Mouse (Mus musculus): ENCODE measurements around the gene Polr2a. TPM values are rescaled to one million over a fixed set of nuclear protein-coding genes. Genes with fewer than 3 reads are reported as not detected.

The Polr2a gene
- total and polyA plus RNA-seq, 2 experiments from 2014 or later, result 10.2 to 16.9 TPM

DNA sequence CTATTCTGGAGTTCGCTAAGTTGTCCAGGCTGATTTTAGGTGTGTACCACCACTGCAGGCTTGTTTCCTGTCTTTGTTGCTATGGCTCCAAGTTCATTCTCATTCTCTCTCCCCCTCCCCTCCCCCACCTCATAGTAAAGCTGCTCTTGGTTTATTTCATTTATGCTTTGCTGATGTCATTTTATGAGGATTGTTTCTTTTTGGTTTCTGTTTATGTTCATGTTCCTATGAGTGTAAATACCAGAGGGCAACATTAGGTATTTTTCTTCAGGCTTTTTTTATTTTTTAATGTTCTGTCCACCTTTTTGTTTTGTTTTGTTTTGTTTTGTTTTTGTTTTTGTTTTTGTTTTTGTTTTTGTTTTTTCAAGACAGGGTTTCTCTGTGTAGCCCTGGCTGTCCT is 3.4 kb upstream of the Polr2a start, which contains the start of gene Slc35g3:
Slc35g3 (minus strand) TSS at position 101 of the 400 bp plus-strand sequence.
- no peak for TF ChIP-seq CTCF (IDR thresholded peaks at IDR 0.05)
- no peak for DNase-seq (ENCODE audit: low spot score)
- H3K4me3 ChIP-seq (ENCODE audit: low read depth, low read length), result no peak within 1 kb of the TSS
- no peak within 1 kb of the TSS for H3K4me2 ChIP-seq (ENCODE audit: low read depth, low read length, poor library complexity, severe bottlenecking)
- peak within 1 kb of the TSS; percentile 99; the same call in 1 of the 2 replicates for H3K27ac ChIP-seq (ENCODE audit: low read depth, low read length)
- no peak within 1 kb of the TSS for H3K9ac ChIP-seq (replicated peaks; ENCODE audit: low read length, poor library complexity, severe bottlenecking)
- no peaks in the 10 kb centered on the region for H3K9me3 ChIP-seq (ENCODE audit: low read length)
- no peaks in the 10 kb centered on the region for H3K27me3 ChIP-seq (ENCODE audit: insufficient read depth, low read length)
- H3K36me3 ChIP-seq (ENCODE audit: insufficient read depth, low read length), result no peaks in the 10 kb centered on the region
- no peak for ATAC-seq (ENCODE audit: low FRiP score)
- H3K4me1 ChIP-seq (ENCODE audit: insufficient read depth, low read length), result peaks cover 19% of the 10 kb centered on the region; the same call in 1 of the 2 replicates
- 63% methylated on average over 1 of the region's 1 CpGs for WGBS

DNA sequence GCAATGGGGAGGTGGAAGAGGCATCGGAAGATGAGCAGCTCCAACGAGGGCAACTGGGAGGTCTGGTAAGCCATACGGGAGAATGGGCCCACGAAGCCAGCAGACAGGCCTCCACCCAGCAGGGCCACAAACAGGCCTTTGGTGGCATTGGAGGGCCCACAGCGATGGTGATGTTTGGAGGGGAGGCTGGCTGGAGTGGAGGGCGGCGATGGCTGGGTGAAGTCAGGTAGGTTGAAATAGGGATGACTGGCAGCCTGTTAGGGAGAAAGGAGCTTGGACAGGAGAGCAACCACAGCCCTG is 2.4 kb upstream of the Polr2a start:
- ATAC-seq (ENCODE audit: low FRiP score) (no peak), DNase-seq (ENCODE audit: low spot score) (no peak)
- WGBS, result 87% methylated on average over 7 of the region's 7 CpGs
- H3K9me3 ChIP-seq (ENCODE audit: low read length), result no peaks in the 10 kb centered on the region
- no peaks in the 10 kb centered on the region for H3K36me3 ChIP-seq (ENCODE audit: insufficient read depth, low read length)
- H3K27me3 ChIP-seq (ENCODE audit: insufficient read depth, low read length), result no peaks in the 10 kb centered on the region
- H3K4me3 ChIP-seq (ENCODE audit: low read depth, low read length), result no peak overlapping the region
- no peak for TF ChIP-seq CTCF (IDR thresholded peaks at IDR 0.05)
- no peak overlapping the region for H3K9ac ChIP-seq (replicated peaks; ENCODE audit: low read length, poor library complexity, severe bottlenecking)
- H3K27ac ChIP-seq (ENCODE audit: low read depth, low read length), result peak overlapping the region; percentile 99; the same call in 1 of the 2 replicates
- peaks cover 16% of the 10 kb centered on the region; the same call in 1 of the 2 replicates for H3K4me1 ChIP-seq (ENCODE audit: insufficient read depth, low read length)
- H3K4me2 ChIP-seq (ENCODE audit: low read depth, low read length, poor library complexity, severe bottlenecking), result no peak overlapping the region

DNA sequence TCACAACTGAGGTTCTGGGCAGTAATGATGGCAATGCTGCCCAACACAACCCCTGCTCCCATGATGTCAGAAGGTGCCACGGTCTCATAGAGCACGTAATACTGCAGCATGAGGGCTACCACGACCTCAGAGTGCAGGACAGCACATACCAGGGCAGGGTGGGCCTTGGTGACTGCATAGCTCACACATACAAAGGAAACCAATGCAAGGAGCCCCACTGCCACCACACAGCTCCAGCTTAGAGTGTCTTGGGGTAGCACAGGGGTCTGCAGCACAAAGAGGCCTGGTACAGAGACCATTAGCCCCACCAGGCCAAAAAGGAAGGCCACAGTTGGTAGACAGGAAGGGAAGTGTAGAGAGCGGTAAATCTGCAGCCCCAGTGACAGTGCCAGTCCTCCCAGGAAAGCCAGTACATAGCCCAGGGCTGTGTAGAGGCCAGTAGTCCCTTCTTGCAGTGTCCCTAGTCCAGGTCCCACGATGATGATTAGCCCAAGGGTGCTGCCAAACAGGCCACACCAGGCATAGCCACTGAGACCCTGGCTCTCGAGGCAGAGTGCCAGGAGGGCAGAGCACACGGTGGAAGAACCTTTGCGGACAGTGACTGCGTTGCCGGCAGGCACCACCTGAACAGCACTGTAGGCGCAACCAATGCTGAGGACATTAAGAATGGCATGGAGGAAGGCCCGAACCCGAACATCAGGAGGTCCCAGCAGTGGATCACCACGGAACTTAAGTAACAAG is 1.9 kb upstream of the Polr2a start:
- DNase-seq (ENCODE audit: low spot score), result no peak
- Histone ChIP-seq H3K27ac (ENCODE audit: low read depth, low read length) (peak overlapping the region; percentile 99), H3K4me1 (ENCODE audit: insufficient read depth, low read length) (peaks cover 20% of the 10 kb centered on the region; the same call in 1 of the 2 replicates), H3K4me2 (ENCODE audit: low read depth, low read length, poor library complexity, severe bottlenecking) (peak overlapping the region; percentile 76), H3K4me3 (ENCODE audit: low read depth, low read length) (no peak overlapping the region; the same call in 1 of the 2 replicates), H3K9me3 (ENCODE audit: low read length) (no peaks in the 10 kb centered on the region), H3K9ac (replicated peaks; ENCODE audit: low read length, poor library complexity, severe bottlenecking) (peak overlapping the region; percentile 87), H3K36me3 (ENCODE audit: insufficient read depth, low read length) (no peaks in the 10 kb centered on the region), H3K27me3 (ENCODE audit: insufficient read depth, low read length) (no peaks in the 10 kb centered on the region)
- ATAC-seq (ENCODE audit: low FRiP score), result no peak
- 77% methylated on average over 14 of the region's 14 CpGs for WGBS
- TF ChIP-seq CTCF (IDR thresholded peaks at IDR 0.05), result no peak

DNA sequence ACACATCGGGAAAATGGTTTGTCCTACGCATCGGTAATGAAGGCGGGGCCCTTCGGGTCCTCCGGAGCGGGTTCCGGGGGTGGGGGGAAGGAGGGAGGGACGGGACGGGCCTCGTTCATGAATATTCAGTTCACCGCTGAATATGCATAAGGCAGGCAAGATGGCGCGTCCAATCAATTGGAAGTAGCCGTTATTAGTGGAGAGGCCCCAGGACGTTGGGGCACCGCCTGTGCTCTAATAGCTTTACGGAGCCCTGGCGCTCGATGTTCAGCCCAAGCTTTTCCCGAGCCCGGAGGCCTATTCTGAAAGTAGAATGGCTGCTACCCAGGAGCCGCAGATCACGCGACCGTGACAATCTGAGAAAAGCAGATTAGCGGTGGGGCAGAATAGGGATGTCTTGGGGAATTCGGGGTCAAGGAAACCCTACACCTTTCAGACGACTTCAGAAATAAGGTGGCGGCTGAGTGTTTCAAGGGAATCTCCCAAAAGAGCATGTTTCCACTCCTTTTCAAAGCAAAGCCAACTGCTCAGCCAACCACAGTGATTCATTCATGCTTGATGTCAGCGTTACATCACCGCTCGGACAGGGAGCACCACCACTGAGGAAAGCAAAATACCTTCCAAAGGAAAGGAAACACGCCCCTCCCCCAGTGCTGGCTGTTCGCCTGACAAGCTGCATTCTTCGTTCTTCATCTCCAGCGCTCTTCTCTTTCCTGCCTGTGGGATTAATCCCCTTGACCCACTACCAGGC is 709 bp upstream of the Polr2a start:
- no peaks in the 10 kb centered on the region for H3K36me3 ChIP-seq (ENCODE audit: insufficient read depth, low read length)
- H3K4me2 ChIP-seq (ENCODE audit: low read depth, low read length, poor library complexity, severe bottlenecking), result peak overlapping the region; percentile 76
- peak overlapping the region; percentile 99 for H3K27ac ChIP-seq (ENCODE audit: low read depth, low read length)
- H3K4me1 ChIP-seq (ENCODE audit: insufficient read depth, low read length), result peaks cover 24% of the 10 kb centered on the region; the same call in 1 of the 2 replicates
- 0% methylated on average over 37 of the region's 37 CpGs for WGBS
- no peak for TF ChIP-seq CTCF (IDR thresholded peaks at IDR 0.05)
- H3K27me3 ChIP-seq (ENCODE audit: insufficient read depth, low read length), result no peaks in the 10 kb centered on the region
- peak overlapping the region; percentile 48 for H3K4me3 ChIP-seq (ENCODE audit: low read depth, low read length)
- H3K9me3 ChIP-seq (ENCODE audit: low read length), result no peaks in the 10 kb centered on the region
- ATAC-seq (ENCODE audit: low FRiP score) (peak; percentile 88), DNase-seq (ENCODE audit: low spot score) (peak; percentile 96)
- H3K9ac ChIP-seq (replicated peaks; ENCODE audit: low read length, poor library complexity, severe bottlenecking), result peak overlapping the region; percentile 87

DNA sequence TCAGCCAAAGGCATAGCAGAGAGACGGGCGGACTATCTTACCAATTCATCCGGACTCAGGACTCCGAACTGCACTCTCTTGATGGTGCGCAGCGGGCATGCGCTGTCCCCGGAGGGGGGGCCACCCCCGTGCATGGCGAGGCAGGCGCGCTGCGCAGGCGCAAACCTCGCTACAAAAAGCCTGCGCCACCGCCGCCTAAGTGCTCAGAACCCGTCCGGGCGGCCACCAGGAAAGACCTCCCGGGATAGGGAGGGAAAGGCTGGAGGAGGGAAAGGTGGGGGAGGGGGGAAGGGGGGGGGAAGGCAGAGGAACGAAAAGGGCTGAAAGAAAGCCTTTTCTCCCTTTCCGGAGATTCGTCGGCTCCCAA is 364 bp downstream of the Polr2a start:
- under 1% methylated on average over 23 of the region's 26 CpGs for WGBS
- Histone ChIP-seq H3K9me3 (ENCODE audit: low read length) (no peaks in the 10 kb centered on the region), H3K9ac (replicated peaks; ENCODE audit: low read length, poor library complexity, severe bottlenecking) (peak overlapping the region; percentile 87), H3K36me3 (ENCODE audit: insufficient read depth, low read length) (no peaks in the 10 kb centered on the region), H3K4me3 (ENCODE audit: low read depth, low read length) (peak overlapping the region; percentile 48), H3K4me2 (ENCODE audit: low read depth, low read length, poor library complexity, severe bottlenecking) (peak overlapping the region; percentile 76), H3K4me1 (ENCODE audit: insufficient read depth, low read length) (peaks cover 24% of the 10 kb centered on the region; the same call in 1 of the 2 replicates), H3K27ac (ENCODE audit: low read depth, low read length) (peak overlapping the region; percentile 99), H3K27me3 (ENCODE audit: insufficient read depth, low read length) (no peaks in the 10 kb centered on the region)
- peak; percentile 96 for DNase-seq (ENCODE audit: low spot score)
- peak; percentile 86 for ATAC-seq (ENCODE audit: low FRiP score)
- TF ChIP-seq CTCF (IDR thresholded peaks at IDR 0.05), result peak; percentile 19; the same call in 1 of the 2 replicates

All from midbrain, postnatal 0 days (tissue).